Mouse (Mus musculus): ENCODE measurements around the gene Fgfr2.

GRCm38 (mm10) chr7:132731558-132731957, 391.6 kb downstream of the Fgfr2 start:
- no peak for TF ChIP-seq HCFC1 (IDR thresholded peaks at IDR 0.05; ENCODE audit: borderline replicate concordance, insufficient read depth, low read length)
- no peak for TF ChIP-seq ZNF384 (IDR thresholded peaks at IDR 0.05; ENCODE audit: low read depth, low read length)
- TF ChIP-seq CHD2 (IDR thresholded peaks at IDR 0.05; ENCODE audit: low read depth, low read length), result no peak
